Mouse (Mus musculus) lung, postnatal 0 days (tissue): Measurements from ENCODE around the gene Ippk.

Experiments used
- CTCF ChIP-seq: IDR thresholded peaks from 2 replicates; pipeline ENCODE4 v1.5.1; 2016; ENCODE audit warnings: antibody characterized with exemption, mild to moderate bottlenecking
- EP300 ChIP-seq: IDR thresholded peaks from 2 replicates; pipeline ENCODE4 v1.6.1; 2016; ENCODE audit warnings: antibody characterized with exemption, mild to moderate bottlenecking, control low read depth

DNA sequence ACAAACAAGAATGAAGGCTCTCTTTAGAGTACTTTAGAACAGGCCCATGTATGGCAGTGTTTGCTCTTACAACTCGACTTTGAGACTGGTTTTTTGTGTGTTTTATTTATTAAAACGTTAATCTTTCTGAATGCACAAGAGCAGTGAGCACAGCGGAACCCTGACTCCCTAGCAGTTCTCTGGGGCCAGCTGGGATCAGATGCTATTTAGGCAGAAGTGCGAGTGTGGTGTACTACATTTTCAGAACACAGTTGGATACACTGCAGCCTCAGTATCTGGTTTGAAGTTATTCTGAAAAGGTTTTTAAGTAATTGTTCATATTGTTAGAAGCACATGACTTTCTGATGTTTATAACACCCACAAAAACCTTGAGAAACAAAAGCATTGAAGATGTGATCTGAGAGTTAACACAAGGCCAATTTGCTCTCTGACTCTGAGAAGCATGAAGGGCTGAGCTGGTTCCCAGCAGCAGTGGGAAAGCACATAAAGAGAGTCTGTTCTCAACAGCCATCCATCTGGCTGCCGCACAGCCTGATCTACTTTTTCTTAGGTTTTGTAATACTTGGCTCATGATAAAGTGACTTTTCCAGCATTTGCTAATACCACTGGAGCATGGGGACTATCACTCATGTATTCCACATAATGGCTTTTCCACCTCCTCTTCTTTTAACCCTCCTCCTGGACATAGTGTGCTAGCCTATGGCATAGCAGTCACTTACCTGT, 39.8 kb downstream of the Ippk start:
- TF ChIP-seq EP300 (no peak; the same call in 1 of the 2 replicates), CTCF (no peak)
